Mouse (Mus musculus) cerebellum, adult 18-20 months (tissue): ENCODE results near the gene Sfrp2.

Source experiments
- DNase-seq, 2 experiments: peaks; one replicate each; pipeline ENCODE4 v3.0.0; 2021

Sfrp2 gene

DNA sequence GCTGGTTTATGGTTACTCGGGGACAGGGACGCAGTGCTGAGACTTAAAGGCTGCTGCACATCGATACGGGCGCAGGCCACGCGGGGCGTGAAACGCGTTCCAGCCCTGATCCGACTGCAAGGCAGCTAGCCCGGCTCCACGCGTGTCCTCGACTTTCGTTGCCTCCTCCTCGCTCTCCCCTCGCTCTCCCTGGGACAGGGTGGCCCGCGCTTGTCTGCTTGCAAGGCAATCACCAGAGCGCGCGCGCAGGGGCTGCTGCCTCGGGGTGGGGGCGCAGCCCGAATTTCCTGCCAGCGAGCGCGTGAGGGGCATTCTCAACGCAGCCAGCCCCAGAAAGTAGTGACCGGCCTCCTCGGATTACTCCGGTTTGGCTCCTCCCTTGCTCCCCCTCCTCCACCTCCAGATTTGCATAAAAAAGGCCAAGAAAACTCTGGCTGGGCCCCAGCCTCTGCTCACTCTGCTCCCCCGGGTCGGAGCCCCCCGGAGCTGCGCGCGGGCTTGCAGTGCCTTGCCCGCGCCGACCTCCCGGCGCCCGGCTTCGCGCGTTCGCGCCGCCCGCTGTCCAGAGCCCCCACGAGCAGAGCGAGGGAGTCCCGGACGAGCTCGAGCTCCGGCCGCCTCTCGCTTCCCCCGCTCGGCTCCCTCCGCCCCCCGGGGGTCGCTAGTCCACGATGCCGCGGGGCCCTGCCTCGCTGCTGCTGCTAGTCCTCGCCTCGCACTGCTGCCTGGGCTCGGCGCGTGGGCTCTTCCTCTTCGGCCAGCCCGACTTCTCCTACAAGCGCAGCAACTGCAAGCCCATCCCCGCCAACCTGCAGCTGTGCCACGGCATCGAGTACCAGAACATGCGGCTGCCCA, at the start of gene Sfrp2:
Sfrp2 (plus strand) TSS at position 451 of the 855 bp plus-strand sequence.
- DNase-seq = no peak

DNA sequence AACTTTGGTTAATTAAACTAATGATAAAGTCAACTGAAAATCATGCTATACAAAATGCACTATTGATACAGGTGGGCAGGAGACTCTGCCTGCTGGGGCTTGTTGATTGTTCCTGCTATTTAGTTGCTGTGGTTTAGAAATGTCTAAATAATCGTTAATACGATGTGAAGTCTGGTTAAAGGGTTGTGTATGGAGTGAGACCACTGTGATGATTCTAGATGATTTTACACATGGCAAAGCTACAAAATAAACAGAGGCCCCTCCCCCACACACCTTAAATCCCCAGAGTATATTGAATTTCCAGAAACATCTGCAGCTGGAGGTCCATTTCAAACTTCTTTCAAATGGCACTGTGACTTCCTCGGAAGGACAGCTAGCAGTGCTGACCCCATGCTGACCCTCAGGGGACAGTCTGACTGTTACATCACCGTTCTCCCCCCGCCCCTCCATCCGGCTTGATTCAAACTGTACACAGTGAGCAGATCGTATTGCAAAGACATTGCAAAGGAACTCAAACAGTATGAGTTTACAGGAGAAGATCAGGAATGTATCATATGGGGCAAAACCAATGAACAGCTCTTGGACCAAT, 48.4 kb upstream of the Sfrp2 start:
- DNase-seq = no peak

GRCm38 (mm10) chr3:83718662-83719061, 47.5 kb upstream of the Sfrp2 start:
- no peak for DNase-seq

- DNase-seq = no peak
These were observed 37.9 kb upstream of the Sfrp2 start for GRCm38 (mm10) chr3:83728223-83728622.

- no peak for DNase-seq
These were observed 37.3 kb upstream of the Sfrp2 start for GRCm38 (mm10) chr3:83728675-83729390.

GRCm38 (mm10) chr3:83733985-83734384, 32.1 kb upstream of the Sfrp2 start:
- no peak for DNase-seq

DNA sequence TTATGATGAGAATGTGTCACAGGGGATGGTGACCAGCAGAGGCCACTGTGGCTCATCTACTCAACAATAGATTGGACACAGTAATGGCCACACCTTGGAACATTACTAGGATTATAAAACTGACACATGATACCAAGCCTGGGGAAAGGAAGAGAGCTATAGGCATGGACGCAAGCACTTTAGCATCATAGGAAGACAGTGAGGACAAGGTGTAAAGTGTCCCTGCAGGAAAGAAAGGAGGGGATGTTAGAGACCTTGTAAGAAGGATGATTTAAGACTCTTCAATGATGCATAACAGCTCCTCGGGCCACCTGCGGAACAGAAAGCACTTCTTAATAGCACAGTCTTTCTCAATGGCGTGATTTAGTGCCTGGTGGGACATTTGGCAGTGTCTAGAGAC, 29.1 kb upstream of the Sfrp2 start:
- DNase-seq = no peak

GRCm38 (mm10) chr3:83740246-83740645, 25.9 kb upstream of the Sfrp2 start:
- no peak for DNase-seq

DNA sequence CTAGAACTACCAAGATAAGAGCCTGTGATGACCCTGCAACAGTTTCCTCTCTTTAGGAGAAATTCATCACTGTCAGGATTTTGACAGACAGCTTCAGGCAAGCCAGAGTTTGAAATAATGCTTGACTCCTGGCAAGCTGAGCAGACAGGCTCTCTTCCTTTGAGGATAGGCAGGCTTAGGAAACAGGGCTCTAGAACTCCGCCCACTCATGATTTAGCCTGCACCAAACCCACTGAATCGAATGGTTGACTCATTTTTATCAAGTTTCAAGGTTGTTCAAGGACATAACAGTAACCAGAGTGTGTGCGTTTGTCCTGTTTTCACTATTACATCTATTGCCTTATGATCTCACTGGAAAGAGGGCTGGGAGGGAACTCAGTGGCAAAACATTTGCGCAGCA, 18.8 kb upstream of the Sfrp2 start:
- DNase-seq = no peak

- no peak for DNase-seq
These were observed 18.2 kb upstream of the Sfrp2 start for GRCm38 (mm10) chr3:83747895-83748294.

DNA sequence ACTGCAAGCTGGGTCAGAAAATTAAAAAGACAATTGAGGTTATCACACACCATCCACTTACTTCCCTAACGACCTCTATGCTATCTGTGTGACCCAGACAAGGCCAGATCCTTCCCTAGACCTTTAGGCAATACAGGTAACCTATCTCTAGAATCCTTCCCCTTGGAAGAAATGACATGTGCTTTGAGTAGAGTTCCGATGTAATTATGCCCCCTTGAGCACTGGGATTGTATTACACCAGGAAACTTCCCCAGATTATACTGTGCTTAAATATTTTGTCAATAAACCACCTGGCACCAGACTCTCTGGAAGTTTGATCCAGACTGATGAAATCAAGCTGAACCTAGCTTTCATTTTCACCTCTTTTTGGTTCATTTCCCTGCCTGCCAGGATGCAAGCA, 14.5 kb upstream of the Sfrp2 start:
- DNase-seq = no peak

DNA sequence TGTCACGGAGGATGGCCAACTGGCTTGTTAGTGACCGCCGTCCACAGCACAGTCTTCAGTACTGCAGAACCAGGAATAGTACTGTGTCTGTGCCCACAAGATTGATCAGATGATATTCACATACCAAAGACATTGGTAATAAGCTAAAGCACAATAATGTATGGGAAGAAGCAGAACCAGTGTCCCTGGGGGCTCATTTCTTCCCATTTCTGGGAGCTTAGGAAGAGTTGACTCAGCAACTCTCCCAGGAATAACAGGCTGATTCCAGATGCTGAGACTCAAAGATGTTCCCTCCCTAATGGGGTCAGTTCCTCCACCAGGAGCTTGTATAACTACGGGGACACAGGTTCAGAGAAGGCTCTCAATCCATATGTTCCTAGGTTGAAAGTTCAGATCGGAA, 13.9 kb upstream of the Sfrp2 start:
- no peak for DNase-seq

DNA sequence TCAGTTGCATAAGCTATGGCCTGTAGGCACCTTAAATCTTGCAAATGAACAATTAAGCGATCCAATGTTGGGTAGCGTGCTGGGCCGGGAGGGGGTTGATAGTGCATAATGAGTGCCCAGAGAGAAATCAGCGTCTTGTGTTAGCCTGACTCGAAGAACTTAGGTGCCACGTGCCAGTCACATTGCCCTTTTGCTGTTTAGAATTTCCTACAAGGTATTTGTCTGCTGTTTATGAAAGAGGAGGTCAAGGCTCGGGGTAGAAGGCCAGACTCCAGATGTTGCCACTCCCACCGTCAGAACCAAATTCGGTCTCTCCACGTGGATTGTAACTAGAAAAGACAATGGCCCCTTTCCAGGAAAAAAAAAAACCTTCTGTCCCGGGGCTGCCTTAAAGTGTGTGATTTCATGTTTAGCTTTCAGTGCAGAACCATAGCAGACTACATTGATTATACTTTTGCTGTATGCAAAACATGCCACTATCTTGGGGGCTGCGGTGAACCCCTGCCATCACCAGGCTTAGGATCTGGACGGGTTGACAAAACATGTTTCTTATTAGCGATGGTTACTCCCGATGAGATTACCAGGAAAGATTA, 11.0 kb upstream of the Sfrp2 start:
- no peak for DNase-seq

- no peak for DNase-seq
These were observed 10.5 kb upstream of the Sfrp2 start for GRCm38 (mm10) chr3:83755666-83756065.

- no peak for DNase-seq
These were observed 3.8 kb upstream of the Sfrp2 start for GRCm38 (mm10) chr3:83762361-83762760.

- DNase-seq = peak; percentile 26 to 30
These were observed 2.3 kb upstream of the Sfrp2 start for GRCm38 (mm10) chr3:83763551-83764548.

DNA sequence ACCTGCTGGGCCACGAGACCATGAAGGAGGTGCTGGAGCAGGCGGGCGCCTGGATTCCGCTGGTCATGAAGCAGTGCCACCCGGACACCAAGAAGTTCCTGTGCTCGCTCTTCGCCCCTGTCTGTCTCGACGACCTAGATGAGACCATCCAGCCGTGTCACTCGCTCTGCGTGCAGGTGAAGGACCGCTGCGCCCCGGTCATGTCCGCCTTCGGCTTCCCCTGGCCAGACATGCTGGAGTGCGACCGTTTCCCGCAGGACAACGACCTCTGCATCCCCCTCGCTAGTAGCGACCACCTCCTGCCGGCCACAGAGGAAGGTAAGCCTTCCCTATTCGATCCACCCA, 577 bp downstream of the Sfrp2 start:
- no peak for DNase-seq

DNA sequence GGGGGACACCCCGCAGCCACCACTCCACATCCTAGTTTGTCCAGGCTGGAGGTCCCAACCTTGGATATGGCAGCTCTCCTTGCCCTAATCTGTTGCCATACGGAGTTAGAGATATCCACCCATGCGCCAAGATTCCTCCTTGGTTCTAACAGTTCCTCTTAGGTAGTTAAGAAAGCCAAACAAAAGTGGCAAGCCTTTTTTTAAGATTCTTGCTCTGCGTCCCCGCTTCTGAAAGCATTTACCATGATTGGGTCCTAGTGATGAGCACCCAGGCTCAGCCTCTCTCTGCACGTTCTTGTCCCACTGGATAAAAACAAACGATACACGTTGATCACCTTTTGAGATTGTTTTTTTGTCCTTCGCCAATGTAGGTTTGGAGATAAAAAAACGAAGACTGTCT, 1.0 kb downstream of the Sfrp2 start:
- no peak for DNase-seq

GRCm38 (mm10) chr3:83768293-83769035, 2.3 kb downstream of the Sfrp2 start:
- DNase-seq = no peak

- no peak for DNase-seq
These were observed 2.9 kb downstream of the Sfrp2 start for GRCm38 (mm10) chr3:83769036-83769410.

DNA sequence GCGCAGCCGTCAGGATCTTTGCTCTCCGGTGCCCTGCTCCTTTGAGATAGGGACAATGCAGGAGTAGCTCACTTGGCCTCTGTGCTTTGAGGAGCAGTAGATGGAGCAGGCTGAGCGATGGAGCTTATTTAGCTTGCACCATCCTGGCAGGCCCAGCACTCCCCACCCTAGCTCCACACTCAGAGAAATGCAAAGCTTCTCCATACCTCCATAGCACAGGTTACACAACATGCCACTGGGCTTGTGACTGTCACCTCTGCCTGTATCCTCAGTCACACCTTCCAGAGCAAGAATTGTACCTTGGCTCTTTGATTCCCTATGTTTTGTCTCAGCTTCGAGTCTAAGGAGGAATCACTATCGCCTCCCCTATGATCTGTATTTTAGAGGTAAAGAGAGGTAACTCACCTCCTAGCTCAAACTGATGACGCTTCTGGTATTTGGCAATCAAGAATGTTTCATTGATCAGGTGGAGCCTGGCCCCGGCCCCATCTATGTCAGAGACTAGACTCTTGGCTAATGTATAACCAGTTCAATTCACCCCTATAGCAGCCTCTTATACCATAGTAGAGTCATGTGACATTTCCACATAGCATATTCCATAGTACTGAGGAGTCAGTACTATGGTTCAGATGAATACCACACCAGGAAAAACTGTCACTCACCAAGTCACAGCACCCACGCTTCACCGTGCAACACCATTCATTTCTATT, 5.2 kb downstream of the Sfrp2 start:
- DNase-seq = no peak
